Mouse (Mus musculus): ENCODE results near the gene Taf8. TPM values are rescaled to one million over a fixed set of nuclear protein-coding genes. Genes with fewer than 3 reads are reported as not detected.
A peak's percentile ranks its signal among the peaks of the same experiment; 100 is the strongest.

Gene Taf8
- total and polyA plus RNA-seq, 2 experiments from 2014 or later: 11.5 to 15.1 TPM

DNA sequence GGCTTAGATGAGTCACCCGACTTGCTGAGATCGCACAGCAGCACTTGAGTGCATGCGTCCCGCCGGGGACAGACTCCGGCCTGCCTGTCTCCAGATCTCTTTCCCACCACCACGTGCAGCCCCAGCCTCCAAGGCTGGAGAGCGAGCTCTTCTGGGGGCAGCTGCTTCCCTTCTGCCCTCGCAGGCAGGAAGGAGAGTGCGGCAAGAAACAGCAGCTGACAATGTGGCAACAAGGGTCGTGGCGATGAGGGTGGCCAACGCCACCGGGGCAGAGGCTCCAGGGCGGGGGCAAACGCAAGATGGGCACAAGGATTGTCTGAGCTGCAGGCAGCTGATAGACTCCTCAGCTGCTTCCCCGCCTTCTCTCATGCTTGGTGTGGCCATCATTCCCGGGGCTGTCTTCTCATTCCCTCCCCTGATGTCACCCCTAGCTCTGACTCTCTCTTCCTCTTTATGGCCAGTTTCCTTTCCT lies 21.2 kb upstream of the Taf8 start:
- no peak for TF ChIP-seq CTCF (IDR thresholded peaks at IDR 0.05)
- Histone ChIP-seq H3K4me3 (ENCODE audit: low read depth, low read length) (no peak overlapping the region), H3K4me2 (ENCODE audit: low read depth, low read length, poor library complexity, severe bottlenecking) (no peak overlapping the region), H3K27me3 (ENCODE audit: insufficient read depth, low read length) (no peaks in the 10 kb centered on the region), H3K36me3 (ENCODE audit: insufficient read depth, low read length) (no peaks in the 10 kb centered on the region), H3K9ac (replicated peaks; ENCODE audit: low read length, poor library complexity, severe bottlenecking) (peak overlapping the region; percentile 33; the same call in 1 of the 2 replicates), H3K4me1 (ENCODE audit: insufficient read depth, low read length) (no peaks in the 10 kb centered on the region), H3K9me3 (ENCODE audit: low read length) (no peaks in the 10 kb centered on the region), H3K27ac (ENCODE audit: low read depth, low read length) (no peak overlapping the region)
- DNase-seq (ENCODE audit: low spot score) (no peak), ATAC-seq (ENCODE audit: low FRiP score) (no peak)
- WGBS: 58% methylated on average over 18 of the region's 18 CpGs

DNA sequence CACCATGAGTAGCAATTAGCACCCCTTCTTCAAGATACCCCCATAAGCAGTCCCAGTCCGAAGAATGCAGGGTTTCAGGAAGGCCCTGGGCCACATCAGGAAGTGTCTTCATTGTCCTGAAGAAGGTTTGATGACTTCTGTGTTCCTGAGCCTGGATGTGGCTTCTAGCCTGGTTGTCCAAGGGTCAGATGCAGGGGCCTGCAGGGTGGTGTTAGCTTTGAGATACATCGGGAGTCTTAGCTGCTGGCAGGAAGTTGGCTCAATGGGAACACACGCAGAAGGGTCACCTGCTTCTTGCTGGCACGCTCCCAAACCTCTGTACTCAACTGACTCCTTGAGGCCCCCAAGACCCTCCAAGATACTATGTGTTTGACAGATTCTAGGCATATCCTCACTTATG lies 20.4 kb upstream of the Taf8 start:
- H3K27ac ChIP-seq (ENCODE audit: low read depth, low read length): peak overlapping the region; percentile 70; the same call in 1 of the 2 replicates
- no peak for ATAC-seq (ENCODE audit: low FRiP score)
- H3K27me3 ChIP-seq (ENCODE audit: insufficient read depth, low read length): no peaks in the 10 kb centered on the region
- no peaks in the 10 kb centered on the region for H3K9me3 ChIP-seq (ENCODE audit: low read length)
- 74% methylated on average over 4 of the region's 4 CpGs for WGBS
- TF ChIP-seq CTCF (IDR thresholded peaks at IDR 0.05): no peak
- no peak overlapping the region for H3K4me3 ChIP-seq (ENCODE audit: low read depth, low read length)
- H3K4me2 ChIP-seq (ENCODE audit: low read depth, low read length, poor library complexity, severe bottlenecking): no peak overlapping the region
- peak overlapping the region; percentile 33; the same call in 1 of the 2 replicates for H3K9ac ChIP-seq (replicated peaks; ENCODE audit: low read length, poor library complexity, severe bottlenecking)
- no peaks in the 10 kb centered on the region for H3K36me3 ChIP-seq (ENCODE audit: insufficient read depth, low read length)
- H3K4me1 ChIP-seq (ENCODE audit: insufficient read depth, low read length): no peaks in the 10 kb centered on the region
- no peak for DNase-seq (ENCODE audit: low spot score)

DNA sequence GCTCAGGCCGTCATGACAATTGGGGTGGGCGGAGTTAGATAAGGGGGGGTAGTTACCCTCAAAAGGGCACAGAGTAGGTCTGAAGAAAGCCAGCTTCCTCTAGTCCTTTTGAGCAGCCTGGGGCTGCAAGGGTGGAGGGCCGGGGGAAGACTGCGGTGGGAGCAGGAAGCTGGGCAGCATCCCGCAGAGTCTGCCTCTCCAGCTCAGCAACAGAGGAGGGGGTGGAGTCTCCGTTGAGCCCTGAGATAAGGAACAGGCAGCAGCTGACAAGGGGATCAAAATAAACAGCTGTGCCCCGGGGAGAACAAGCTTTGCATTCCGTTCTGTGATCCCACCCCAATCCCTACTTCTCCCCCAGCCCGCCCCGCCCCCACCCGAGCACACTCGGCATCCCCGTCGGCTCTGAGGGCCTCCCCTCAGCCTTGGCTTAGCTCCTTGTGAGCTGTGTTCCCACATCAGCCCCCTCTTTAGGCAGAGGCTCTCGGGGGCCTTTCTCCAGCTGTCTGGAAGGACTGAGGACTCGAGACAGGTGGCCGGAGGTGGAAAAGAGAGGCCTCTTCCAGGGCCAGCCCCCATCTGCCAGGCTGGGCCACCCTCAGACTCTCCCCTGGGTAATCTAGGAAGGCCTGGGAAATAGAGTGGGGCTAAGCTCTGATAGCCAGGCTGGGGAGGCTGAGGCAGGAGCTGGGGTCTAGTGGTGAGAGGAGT lies 19.6 kb upstream of the Taf8 start:
- peak; percentile 71 for DNase-seq (ENCODE audit: low spot score)
- Histone ChIP-seq H3K4me2 (ENCODE audit: low read depth, low read length, poor library complexity, severe bottlenecking) (peak overlapping the region; percentile 37), H3K36me3 (ENCODE audit: insufficient read depth, low read length) (no peaks in the 10 kb centered on the region), H3K27ac (ENCODE audit: low read depth, low read length) (peak overlapping the region; percentile 70), H3K9me3 (ENCODE audit: low read length) (no peaks in the 10 kb centered on the region), H3K4me1 (ENCODE audit: insufficient read depth, low read length) (no peaks in the 10 kb centered on the region), H3K4me3 (ENCODE audit: low read depth, low read length) (no peak overlapping the region), H3K27me3 (ENCODE audit: insufficient read depth, low read length) (no peaks in the 10 kb centered on the region), H3K9ac (replicated peaks; ENCODE audit: low read length, poor library complexity, severe bottlenecking) (peak overlapping the region; percentile 37)
- no peak for TF ChIP-seq CTCF (IDR thresholded peaks at IDR 0.05)
- ATAC-seq (ENCODE audit: low FRiP score): peak; percentile 77
- 6% methylated on average over 16 of the region's 17 CpGs for WGBS

DNA sequence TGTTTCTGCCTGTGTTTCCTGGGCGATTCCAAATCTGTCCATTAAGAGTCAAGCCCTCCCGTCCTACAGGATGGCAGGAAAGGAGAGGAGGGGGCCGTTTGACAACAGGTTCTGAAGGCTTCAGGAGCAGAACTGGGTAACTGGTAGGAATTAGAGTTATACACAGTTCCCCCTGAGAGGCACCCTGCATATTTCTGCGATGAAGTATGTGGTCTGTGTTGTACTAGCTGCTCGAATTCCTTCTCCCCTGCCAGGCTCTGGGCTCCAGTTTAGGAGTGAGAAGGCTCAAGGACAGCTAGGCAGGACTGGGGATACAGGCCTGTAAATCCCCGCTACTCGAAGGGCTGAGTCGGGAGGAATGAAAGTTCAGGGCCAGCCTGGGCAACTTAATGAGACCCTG lies 16.1 kb upstream of the Taf8 start:
- ATAC-seq (ENCODE audit: low FRiP score): no peak
- Histone ChIP-seq H3K36me3 (ENCODE audit: insufficient read depth, low read length) (no peaks in the 10 kb centered on the region), H3K9ac (replicated peaks; ENCODE audit: low read length, poor library complexity, severe bottlenecking) (no peak overlapping the region), H3K27ac (ENCODE audit: low read depth, low read length) (peak overlapping the region; percentile 43; the same call in 1 of the 2 replicates), H3K4me3 (ENCODE audit: low read depth, low read length) (no peak overlapping the region), H3K4me1 (ENCODE audit: insufficient read depth, low read length) (no peaks in the 10 kb centered on the region), H3K27me3 (ENCODE audit: insufficient read depth, low read length) (no peaks in the 10 kb centered on the region), H3K9me3 (ENCODE audit: low read length) (no peaks in the 10 kb centered on the region), H3K4me2 (ENCODE audit: low read depth, low read length, poor library complexity, severe bottlenecking) (no peak overlapping the region)
- no peak for DNase-seq (ENCODE audit: low spot score)
- TF ChIP-seq CTCF (IDR thresholded peaks at IDR 0.05): no peak
- 38% methylated on average over 8 of the region's 8 CpGs for WGBS

DNA sequence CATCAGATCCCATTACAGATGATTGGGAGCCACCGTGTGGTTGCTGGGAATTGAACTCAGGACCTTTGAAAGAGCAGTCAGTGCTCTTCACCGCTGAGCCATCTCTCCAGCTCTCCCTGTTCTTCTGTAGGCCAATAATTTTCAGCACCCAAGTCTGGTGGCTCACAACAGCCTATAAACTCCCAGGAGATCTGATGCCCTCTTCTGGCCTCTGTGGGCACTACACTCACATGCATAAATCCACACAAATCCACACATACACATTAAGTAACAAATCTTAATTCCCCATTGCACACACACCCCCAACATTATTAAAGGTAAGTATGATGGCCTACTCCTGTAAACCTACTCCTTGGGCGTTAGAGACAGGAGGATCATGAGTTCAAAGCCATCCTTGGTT lies 14.1 kb upstream of the Taf8 start:
- Histone ChIP-seq H3K9me3 (ENCODE audit: low read length) (no peaks in the 10 kb centered on the region), H3K4me2 (ENCODE audit: low read depth, low read length, poor library complexity, severe bottlenecking) (no peak overlapping the region), H3K27ac (ENCODE audit: low read depth, low read length) (no peak overlapping the region), H3K4me3 (ENCODE audit: low read depth, low read length) (no peak overlapping the region), H3K27me3 (ENCODE audit: insufficient read depth, low read length) (no peaks in the 10 kb centered on the region), H3K4me1 (ENCODE audit: insufficient read depth, low read length) (no peaks in the 10 kb centered on the region), H3K36me3 (ENCODE audit: insufficient read depth, low read length) (no peaks in the 10 kb centered on the region), H3K9ac (replicated peaks; ENCODE audit: low read length, poor library complexity, severe bottlenecking) (no peak overlapping the region)
- 99% methylated on average over 3 of the region's 3 CpGs for WGBS
- peak; percentile 21; the same call in 1 of the 2 replicates for TF ChIP-seq CTCF (IDR thresholded peaks at IDR 0.05)
- DNase-seq (ENCODE audit: low spot score) (no peak), ATAC-seq (ENCODE audit: low FRiP score) (no peak)

DNA sequence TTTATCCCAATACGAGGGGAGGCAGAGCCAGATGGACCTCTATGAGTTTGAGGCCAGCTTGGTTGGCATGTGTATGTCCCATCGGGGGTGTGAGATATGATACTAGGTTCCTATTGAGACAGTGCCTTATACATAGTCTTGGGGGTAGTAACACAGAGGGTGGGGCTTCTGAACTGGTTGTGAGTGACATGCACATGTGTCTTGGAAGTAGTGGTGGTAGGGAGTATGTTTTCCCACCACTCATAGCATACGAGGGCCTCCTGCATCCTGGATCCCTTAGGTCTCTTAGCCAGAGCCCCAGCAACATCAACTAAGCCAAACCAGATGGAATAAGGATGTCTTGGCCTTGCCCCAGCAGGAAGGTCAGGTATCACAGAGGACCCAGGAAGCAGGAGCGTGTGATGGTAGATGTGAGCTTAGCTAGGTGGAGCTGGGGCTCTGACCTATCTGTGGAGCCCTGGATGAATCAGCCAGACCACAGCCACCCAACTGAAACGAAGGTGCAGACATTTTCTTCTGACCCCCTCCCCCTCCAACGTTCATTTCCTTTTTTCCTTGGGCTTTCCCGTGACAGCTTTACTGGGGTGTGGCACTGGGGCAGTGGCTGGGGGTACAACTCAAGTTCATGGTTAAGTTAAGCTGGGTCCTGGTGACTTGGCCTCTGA lies 13.2 kb upstream of the Taf8 start:
- H3K4me3 ChIP-seq (ENCODE audit: low read depth, low read length): no peak overlapping the region

More for the DNA sequence above, 13.2 kb upstream of the Taf8 start:
- Histone ChIP-seq H3K4me2 (ENCODE audit: low read depth, low read length, poor library complexity, severe bottlenecking) (no peak overlapping the region), H3K9me3 (ENCODE audit: low read length) (no peaks in the 10 kb centered on the region), H3K27me3 (ENCODE audit: insufficient read depth, low read length) (no peaks in the 10 kb centered on the region), H3K36me3 (ENCODE audit: insufficient read depth, low read length) (no peaks in the 10 kb centered on the region), H3K27ac (ENCODE audit: low read depth, low read length) (no peak overlapping the region), H3K9ac (replicated peaks; ENCODE audit: low read length, poor library complexity, severe bottlenecking) (no peak overlapping the region), H3K4me1 (ENCODE audit: insufficient read depth, low read length) (no peaks in the 10 kb centered on the region)
- TF ChIP-seq CTCF (IDR thresholded peaks at IDR 0.05): no peak
- WGBS: 85% methylated on average over 7 of the region's 7 CpGs
- DNase-seq (ENCODE audit: low spot score) (no peak), ATAC-seq (ENCODE audit: low FRiP score) (no peak)
